Mouse (Mus musculus) heart, postnatal 0 days (tissue): Measurements from ENCODE around the gene Cyp2ab1. TPM values are rescaled to one million over a fixed set of nuclear protein-coding genes. Genes with fewer than 3 reads are reported as not detected.

ENCODE experiments used
- ATAC-seq: fragments of 200-750 bp; cut with Nextera tagmentation; 2 replicates; pipeline ENCODE4 v1.8.0; 2017; ENCODE audit warnings: low read depth, moderate number of reproducible peaks, moderate library complexity; ENCODE audit not compliant: insufficient read depth
- DNase-seq: peaks from one replicate; pipeline ENCODE4 v3.0.0-alpha.2; 2016; ENCODE audit warnings: low spot score
- H3K27ac ChIP-seq: fragments of 300-500 bp; sonication (generic); 2 replicates; pipeline ENCODE4 v1.5.1; 2014; ENCODE audit warnings: low read depth, mild to moderate bottlenecking
- H3K27me3 ChIP-seq: fragments of 300-500 bp; sonication (generic); 2 replicates; pipeline ENCODE4 v1.6.1; 2014; ENCODE audit warnings: low read length, mixed read lengths; ENCODE audit not compliant: control insufficient read depth, insufficient read depth
- H3K36me3 ChIP-seq: fragments of 300-500 bp; sonication (generic); replicated peaks from 2 replicates; pipeline ENCODE4 v1.6.1; 2014; ENCODE audit warnings: low read length, mixed read lengths; ENCODE audit not compliant: control insufficient read depth, insufficient read depth
- H3K4me1 ChIP-seq: fragments of 300-500 bp; sonication (generic); 2 replicates; pipeline ENCODE4 v1.6.1; 2014; ENCODE audit warnings: antibody characterized with exemption; ENCODE audit not compliant: control insufficient read depth, insufficient read depth
- H3K4me2 ChIP-seq: fragments of 300-500 bp; sonication (generic); 2 replicates; pipeline ENCODE4 v1.6.1; 2014; ENCODE audit warnings: low read depth, mild to moderate bottlenecking, low read length, moderate library complexity
- H3K4me3 ChIP-seq: fragments of 300-500 bp; sonication (generic); 2 replicates; pipeline ENCODE4 v1.5.1; 2014; ENCODE audit warnings: low read depth, low read length
- H3K9ac ChIP-seq: fragments of 300-500 bp; sonication (generic); replicated peaks from 2 replicates; pipeline ENCODE4 v1.6.1; 2014; ENCODE audit warnings: low read depth, low read length, mixed read lengths
- H3K9me3 ChIP-seq: fragments of 300-500 bp; sonication (generic); replicated peaks from 2 replicates; pipeline ENCODE4 v1.6.1; 2016; ENCODE audit warnings: low read length; ENCODE audit not compliant: control insufficient read depth
- CTCF ChIP-seq: IDR thresholded peaks from 2 replicates; pipeline ENCODE4 v1.5.1; 2016; ENCODE audit warnings: antibody characterized with exemption, control low read depth, low read depth
- EP300 ChIP-seq: IDR thresholded peaks from 2 replicates; pipeline ENCODE4 v1.6.1; 2016; ENCODE audit warnings: antibody characterized with exemption, low read depth
- WGBS: fragments of 180-500 bp; shearing (Covaris S2); extraction: QIAGEN DNeasy Blood & Tissue Kit; methylation state at CpG from one replicate; pipeline ENCODE4 v1.1.7; 2014; 5-methylcytosine and 5-hydroxymethylcytosine counted together
- polyA plus RNA-seq: library from polyadenylated mRNA; unstranded; fragments of >200 nt; fragmentation: Nextera tagmentation; extraction: Ambion mirVana; gene quantifications from 2 replicates; pipeline ENCODE4 v1.2.1, GENCODE M21; 2015
- total RNA-seq: library from RNA; depleted of rRNA; stranded (reverse); fragments of >200 nt; gene quantifications from 2 replicates; pipeline ENCODE4 v1.2.3, GENCODE M21; 2014; ENCODE audit warnings: low replicate concordance

Cyp2ab1 gene
- total and polyA plus RNA-seq, 2 experiments from 2014 or later = not detected

- Histone ChIP-seq H3K36me3 (peaks cover 70% of the 10 kb centered on the region), H3K9me3 (no peaks in the 10 kb centered on the region), H3K4me3 (no peak overlapping the region), H3K9ac (no peak overlapping the region), H3K27me3 (no peaks in the 10 kb centered on the region), H3K4me2 (no peak overlapping the region), H3K27ac (no peak overlapping the region), H3K4me1 (no peaks in the 10 kb centered on the region)
- TF ChIP-seq EP300 = no peak
- no peak for TF ChIP-seq CTCF
- 91% methylated on average over 5 of the region's 5 CpGs for WGBS
- ATAC-seq (no peak), DNase-seq (no peak)
Observed at GRCm38 (mm10) chr16:20357837-20358236, 32.6 kb upstream of the Cyp2ab1 start.

- DNase-seq (no peak), ATAC-seq (no peak)
- TF ChIP-seq CTCF (no peak), EP300 (no peak)
- Histone ChIP-seq H3K9ac (no peak overlapping the region), H3K4me3 (no peak overlapping the region), H3K36me3 (peaks cover 65% of the 10 kb centered on the region), H3K27ac (no peak overlapping the region), H3K9me3 (no peaks in the 10 kb centered on the region), H3K4me1 (no peaks in the 10 kb centered on the region), H3K4me2 (no peak overlapping the region), H3K27me3 (no peaks in the 10 kb centered on the region)
- WGBS = 86% methylated on average over 2 of the region's 2 CpGs
Observed at GRCm38 (mm10) chr16:20354762-20355161, 29.6 kb upstream of the Cyp2ab1 start.

DNA sequence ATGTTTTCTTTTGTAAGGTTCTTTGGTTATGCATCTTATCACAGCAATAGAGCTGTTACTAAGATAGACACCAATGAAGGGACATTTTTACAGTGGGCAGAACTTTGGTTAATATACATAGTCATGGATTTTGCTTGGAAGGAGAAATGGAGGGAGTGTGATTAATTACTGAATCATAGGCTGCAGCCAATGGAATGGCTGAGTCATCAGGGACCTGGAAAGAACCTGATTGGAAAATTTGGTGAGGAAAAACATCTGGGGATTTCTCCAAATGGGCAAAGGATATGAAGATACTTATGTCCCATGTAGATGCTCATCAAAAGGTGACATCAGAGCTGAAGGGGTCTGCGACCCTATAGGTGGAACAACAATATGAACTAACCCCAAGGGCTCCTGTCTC is 28.8 kb upstream of the Cyp2ab1 start:
- H3K4me3 ChIP-seq = no peak overlapping the region
- H3K27me3 ChIP-seq = no peaks in the 10 kb centered on the region
- no peaks in the 10 kb centered on the region for H3K9me3 ChIP-seq
- H3K27ac ChIP-seq = no peak overlapping the region
- peaks cover 64% of the 10 kb centered on the region for H3K36me3 ChIP-seq
- H3K4me2 ChIP-seq = no peak overlapping the region
- 100% methylated on average over 1 of the region's 1 CpGs for WGBS
- no peaks in the 10 kb centered on the region for H3K4me1 ChIP-seq
- TF ChIP-seq EP300 = no peak
- no peak for TF ChIP-seq CTCF
- no peak overlapping the region for H3K9ac ChIP-seq
- DNase-seq = no peak
- ATAC-seq = no peak

DNA sequence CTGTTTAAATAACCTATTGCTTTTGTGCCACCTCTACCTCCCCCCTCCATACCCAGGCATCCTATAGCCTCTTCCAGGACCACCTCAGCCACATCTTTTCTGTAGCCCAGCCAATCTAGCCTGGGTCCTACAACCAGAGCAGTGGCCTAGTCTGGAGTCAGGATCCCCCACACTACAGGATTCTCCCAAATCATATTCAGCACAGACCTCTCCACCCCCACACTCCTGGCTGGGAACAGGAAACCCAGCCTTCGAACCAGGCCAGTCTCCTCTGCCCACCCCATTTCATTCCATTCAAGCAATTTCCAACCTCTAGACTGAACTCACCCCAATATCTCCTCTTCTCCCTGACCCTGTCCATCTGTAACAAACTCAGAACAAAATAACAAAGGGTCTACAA is 20.3 kb upstream of the Cyp2ab1 start:
- H3K4me3 ChIP-seq = no peak overlapping the region
- WGBS = 57% methylated on average over 1 of the region's 1 CpGs
- H3K4me2 ChIP-seq = no peak overlapping the region
- H3K9ac ChIP-seq = no peak overlapping the region
- no peak for ATAC-seq
- peaks cover 52% of the 10 kb centered on the region for H3K36me3 ChIP-seq
- DNase-seq = no peak
- TF ChIP-seq CTCF (no peak), EP300 (no peak)
- H3K9me3 ChIP-seq = no peaks in the 10 kb centered on the region
- H3K4me1 ChIP-seq = no peaks in the 10 kb centered on the region
- no peaks in the 10 kb centered on the region for H3K27me3 ChIP-seq
- no peak overlapping the region for H3K27ac ChIP-seq

- TF ChIP-seq EP300 (no peak), CTCF (no peak)
- H3K4me3 ChIP-seq = no peak overlapping the region
- no peaks in the 10 kb centered on the region for H3K9me3 ChIP-seq
- ATAC-seq (no peak), DNase-seq (no peak)
- no peak overlapping the region for H3K4me2 ChIP-seq
- H3K36me3 ChIP-seq = peaks cover 69% of the 10 kb centered on the region
- no peaks in the 10 kb centered on the region for H3K4me1 ChIP-seq
- no peaks in the 10 kb centered on the region for H3K27me3 ChIP-seq
- no peak overlapping the region for H3K9ac ChIP-seq
- H3K27ac ChIP-seq = no peak overlapping the region
- 68% methylated on average over 3 of the region's 3 CpGs for WGBS
Observed at GRCm38 (mm10) chr16:20338616-20339015, 13.4 kb upstream of the Cyp2ab1 start.

DNA sequence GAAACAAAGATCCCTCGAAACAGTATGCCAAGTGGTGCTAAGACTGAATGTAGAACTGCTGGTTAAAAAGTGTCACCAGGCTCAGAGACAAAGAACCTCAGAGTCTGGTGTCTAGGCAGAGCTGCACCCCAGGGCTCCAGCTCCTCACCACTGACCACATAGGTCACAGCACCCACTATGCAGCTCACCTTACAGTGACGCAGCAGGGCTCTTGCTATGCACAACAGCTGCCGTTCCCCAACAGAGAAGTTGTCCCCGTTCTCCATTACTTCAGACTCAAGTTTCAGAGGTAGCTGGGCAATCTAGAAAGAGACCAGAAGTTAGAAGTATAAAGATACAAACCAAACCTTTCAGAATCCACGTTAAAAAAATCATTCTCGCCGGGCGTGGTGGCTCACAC is 9.7 kb upstream of the Cyp2ab1 start:
- Histone ChIP-seq H3K27ac (no peak overlapping the region), H3K4me3 (no peak overlapping the region), H3K36me3 (peaks cover 69% of the 10 kb centered on the region), H3K9me3 (no peaks in the 10 kb centered on the region), H3K27me3 (no peaks in the 10 kb centered on the region), H3K4me1 (no peaks in the 10 kb centered on the region), H3K4me2 (no peak overlapping the region), H3K9ac (no peak overlapping the region)
- DNase-seq (no peak), ATAC-seq (no peak)
- no peak for TF ChIP-seq EP300
- 92% methylated on average over 8 of the region's 8 CpGs for WGBS
